Mouse (Mus musculus) ES-E14 (cell line): ENCODE measurements around the gene Mybbp1a.

Source experiments
- HCFC1 ChIP-seq: IDR thresholded peaks from 2 replicates; pipeline ENCODE4 v1.6.1; 2012; ENCODE audit warnings: low read length, inconsistent platforms, borderline replicate concordance; ENCODE audit not compliant: insufficient read depth
- MAFK ChIP-seq: IDR thresholded peaks from 2 replicates; pipeline ENCODE4 v1.6.1; 2014; ENCODE audit warnings: mild to moderate bottlenecking, low read depth, low read length, inconsistent platforms; ENCODE audit not compliant: insufficient read depth

- TF ChIP-seq HCFC1: no peak
- TF ChIP-seq MAFK: no peak
Measured at GRCm38 (mm10) chr11:72465978-72466693, 25.0 kb downstream of the Mybbp1a start.
